11 mouse cellular contexts compared by ENCODE assay signal in genomic region chr15:6321263-6321662, GRCm38 (mm10). TPM values are rescaled to one million over a fixed set of nuclear protein-coding genes. Genes with fewer than 3 reads are reported as not detected.
"Had no signal": no experiment of that assay in that cellular context is flagged by ENCODE, and none has a peak within 500 bp of the region (broad histone marks: within the 10 kb centered on the region; RNA-seq: fewer than 3 reads in every experiment).

No protein-coding gene starts in this region.

- H3K4me1 ChIP-seq: liver, embryonic 12.5 days; midbrain, embryonic 10.5 days; midbrain, embryonic 15.5 days; neural tube, embryonic 12.5 days had no signal

- H3K27me3 ChIP-seq: liver, embryonic 12.5 days; lung, embryonic 15.5 days; midbrain, embryonic 15.5 days; neural tube, embryonic 12.5 days; stomach, embryonic 15.5 days had no signal

- H3K36me3 ChIP-seq: liver, embryonic 12.5 days; lung, embryonic 15.5 days; midbrain, embryonic 10.5 days; midbrain, embryonic 15.5 days; neural tube, embryonic 12.5 days; stomach, embryonic 15.5 days had no signal

- H3K4me3 ChIP-seq: liver, embryonic 12.5 days; lung, embryonic 15.5 days; midbrain, embryonic 10.5 days; midbrain, embryonic 15.5 days; neural tube, embryonic 12.5 days; stomach, embryonic 15.5 days had no signal

- H3K9me3 ChIP-seq: liver, embryonic 12.5 days; lung, embryonic 15.5 days; midbrain, embryonic 10.5 days; midbrain, embryonic 15.5 days; neural tube, embryonic 12.5 days; stomach, embryonic 15.5 days had no signal

- H3K4me2 ChIP-seq: liver, embryonic 12.5 days; lung, embryonic 15.5 days; midbrain, embryonic 15.5 days; neural tube, embryonic 12.5 days; stomach, embryonic 15.5 days had no signal

- H3K27ac ChIP-seq: hindbrain, postnatal 0 days; liver, embryonic 12.5 days; lung, embryonic 15.5 days; midbrain, embryonic 10.5 days; midbrain, embryonic 15.5 days; neural tube, embryonic 12.5 days; stomach, embryonic 15.5 days had no signal

- DNase-seq: right cerebral cortex, postnatal 4 days; thymus, adult 2 months; thymus, postnatal 36 days had no signal

- H3K9ac ChIP-seq: liver, embryonic 12.5 days; lung, embryonic 15.5 days; midbrain, embryonic 15.5 days; neural tube, embryonic 12.5 days; stomach, embryonic 15.5 days had no signal

- ATAC-seq: hindbrain, postnatal 0 days; liver, embryonic 12.5 days; midbrain, embryonic 15.5 days had no signal

RNA-seq across cellular contexts. Expression of gene Dab2, which starts 21.7 kb away (rescaled TPM):
- total RNA-seq: neutrophil, adult 5-6 weeks had no signal
